Mouse (Mus musculus) hindbrain, embryonic 12.5 days (tissue): ENCODE measurements around the gene Smg6. TPM values are rescaled to one million over a fixed set of nuclear protein-coding genes. Genes with fewer than 3 reads are reported as not detected.

Experiments
- ATAC-seq: fragments of 200-750 bp; cut with Nextera tagmentation; 2 replicates; pipeline ENCODE4 v1.8.0; 2017; ENCODE audit warnings: moderate TSS enrichment; ENCODE audit not compliant: low FRiP score
- H3K27ac ChIP-seq: fragments of 300-500 bp; sonication (generic); 2 replicates; pipeline ENCODE4 v1.5.1; 2016; ENCODE audit warnings: mild to moderate bottlenecking
- H3K27me3 ChIP-seq: fragments of 300-500 bp; sonication (generic); 2 replicates; pipeline ENCODE4 v1.6.1; 2016; ENCODE audit warnings: mild to moderate bottlenecking
- H3K36me3 ChIP-seq: fragments of 300-500 bp; sonication (generic); 2 replicates; pipeline ENCODE4 v1.6.1; 2016; ENCODE audit warnings: mild to moderate bottlenecking
- H3K4me1 ChIP-seq: fragments of 300-500 bp; sonication (generic); 2 replicates; pipeline ENCODE4 v1.6.1; 2016
- H3K4me2 ChIP-seq: fragments of 300-500 bp; sonication (generic); replicated peaks from 2 replicates; pipeline ENCODE4 v1.6.1; 2016; ENCODE audit warnings: mild to moderate bottlenecking
- H3K4me3 ChIP-seq: fragments of 300-500 bp; sonication (generic); 2 replicates; pipeline ENCODE4 v1.5.1; 2016; ENCODE audit warnings: mild to moderate bottlenecking
- H3K9ac ChIP-seq: fragments of 300-500 bp; sonication (generic); 2 replicates; pipeline ENCODE4 v1.6.1; 2016; ENCODE audit warnings: mild to moderate bottlenecking, moderate library complexity
- H3K9me3 ChIP-seq: fragments of 300-500 bp; sonication (generic); replicated peaks from 2 replicates; pipeline ENCODE4 v1.6.1; 2016; ENCODE audit warnings: mild to moderate bottlenecking
- WGBS: fragments of 180-500 bp; shearing (Covaris S2); methylation state at CpG from one replicate; pipeline ENCODE4 v1.1.7; 2016; 5-methylcytosine and 5-hydroxymethylcytosine counted together
- polyA plus RNA-seq: library from polyadenylated mRNA; unstranded; fragments of >200 nt; fragmentation: Nextera tagmentation; extraction: Ambion mirVana; gene quantifications from 2 replicates; pipeline ENCODE4 v1.2.1, GENCODE M21; 2016

Gene Smg6
- polyA plus RNA-seq, 1 experiment from 2014 or later: 23.6 TPM

- no peaks in the 10 kb centered on the region for H3K9me3 ChIP-seq
- H3K4me3 ChIP-seq: no peak overlapping the region
- H3K27me3 ChIP-seq: no peaks in the 10 kb centered on the region
- H3K4me2 ChIP-seq: no peak overlapping the region
- no peak overlapping the region for H3K9ac ChIP-seq
- peaks cover 20% of the 10 kb centered on the region for H3K4me1 ChIP-seq
- ATAC-seq: no peak
- 87% methylated on average over 11 of the region's 11 CpGs for WGBS
- H3K27ac ChIP-seq: peak overlapping the region; percentile 82
- H3K36me3 ChIP-seq: peaks cover 30% of the 10 kb centered on the region
Observed at GRCm38 (mm10) chr11:75148332-75149035, 222.9 kb downstream of the Smg6 start.

DNA sequence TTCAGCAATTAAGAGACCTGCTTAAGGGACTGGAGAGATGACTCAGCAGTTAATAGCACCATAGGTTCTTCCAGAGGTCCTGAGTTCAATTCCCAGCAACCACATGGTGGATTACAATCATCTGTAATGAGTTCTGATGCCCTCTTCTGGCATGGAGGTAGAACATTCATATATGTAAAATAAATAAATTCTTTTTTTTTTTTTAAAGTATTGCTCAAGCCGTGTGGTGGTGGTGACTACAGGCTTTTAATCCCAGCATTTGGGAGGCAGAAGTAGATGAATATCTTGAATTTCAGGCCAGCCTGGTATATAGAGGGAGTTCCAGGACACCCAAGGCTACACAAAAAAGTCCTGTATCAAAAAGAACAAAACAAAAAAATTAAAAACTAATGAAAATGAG, 224.7 kb downstream of the Smg6 start:
- no peak for ATAC-seq
- Histone ChIP-seq H3K36me3 (peaks cover 16% of the 10 kb centered on the region), H3K9me3 (no peaks in the 10 kb centered on the region), H3K9ac (no peak overlapping the region), H3K4me1 (peaks cover 20% of the 10 kb centered on the region), H3K27me3 (no peaks in the 10 kb centered on the region), H3K4me3 (no peak overlapping the region), H3K27ac (no peak overlapping the region), H3K4me2 (no peak overlapping the region)
- 93% methylated on average over 1 of the region's 1 CpGs for WGBS

- no peak overlapping the region for H3K4me3 ChIP-seq
- H3K9ac ChIP-seq: no peak overlapping the region
- H3K9me3 ChIP-seq: no peaks in the 10 kb centered on the region
- H3K27me3 ChIP-seq: no peaks in the 10 kb centered on the region
- WGBS: 78% methylated on average over 18 of the region's 18 CpGs
- peaks cover 21% of the 10 kb centered on the region for H3K36me3 ChIP-seq
- H3K4me2 ChIP-seq: no peak overlapping the region
- no peak overlapping the region for H3K27ac ChIP-seq
- no peak for ATAC-seq
- peaks cover 14% of the 10 kb centered on the region for H3K4me1 ChIP-seq
Observed at GRCm38 (mm10) chr11:75152603-75153557, 227.3 kb downstream of the Smg6 start.

GRCm38 (mm10) chr11:75154053-75154585, 228.5 kb downstream of the Smg6 start:
- 72% methylated on average over 6 of the region's 6 CpGs for WGBS
- H3K4me1 ChIP-seq: peaks cover 6% of the 10 kb centered on the region; the same call in 1 of the 2 replicates
- H3K36me3 ChIP-seq: peaks cover 24% of the 10 kb centered on the region
- no peak for ATAC-seq
- H3K27ac ChIP-seq: no peak overlapping the region
- no peak overlapping the region for H3K4me2 ChIP-seq
- no peaks in the 10 kb centered on the region for H3K9me3 ChIP-seq
- H3K4me3 ChIP-seq: no peak overlapping the region
- H3K9ac ChIP-seq: no peak overlapping the region
- no peaks in the 10 kb centered on the region for H3K27me3 ChIP-seq

DNA sequence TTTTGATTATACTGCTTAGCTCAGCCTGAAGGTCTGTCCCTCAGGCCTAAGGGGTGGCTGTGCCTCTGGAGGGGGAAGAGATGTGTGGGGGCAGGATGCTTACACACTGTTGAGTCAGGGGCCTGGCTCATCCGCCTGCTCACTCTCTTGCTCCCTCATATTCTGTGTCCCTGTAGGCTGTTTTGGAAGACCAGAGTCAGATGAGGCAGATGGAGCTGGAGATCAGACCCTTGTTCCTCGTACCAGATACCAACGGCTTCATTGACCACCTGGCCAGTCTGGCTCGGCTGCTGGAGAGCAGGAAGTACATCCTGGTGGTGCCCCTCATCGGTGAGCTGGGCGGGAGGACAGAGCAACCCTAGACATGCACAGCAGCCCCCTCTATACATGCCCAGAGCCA, 230.4 kb downstream of the Smg6 start:
- H3K9ac ChIP-seq: no peak overlapping the region
- 76% methylated on average over 6 of the region's 6 CpGs for WGBS
- no peaks in the 10 kb centered on the region for H3K9me3 ChIP-seq
- peaks cover 6% of the 10 kb centered on the region; the same call in 1 of the 2 replicates for H3K4me1 ChIP-seq
- H3K4me2 ChIP-seq: no peak overlapping the region
- no peak overlapping the region for H3K4me3 ChIP-seq
- no peaks in the 10 kb centered on the region for H3K27me3 ChIP-seq
- ATAC-seq: no peak
- peaks cover 36% of the 10 kb centered on the region for H3K36me3 ChIP-seq
- no peak overlapping the region for H3K27ac ChIP-seq

- Histone ChIP-seq H3K27ac (no peak overlapping the region), H3K4me2 (no peak overlapping the region), H3K27me3 (no peaks in the 10 kb centered on the region), H3K4me3 (no peak overlapping the region), H3K36me3 (peaks cover 38% of the 10 kb centered on the region), H3K9me3 (no peaks in the 10 kb centered on the region), H3K4me1 (peaks cover 6% of the 10 kb centered on the region; the same call in 1 of the 2 replicates), H3K9ac (no peak overlapping the region)
- 77% methylated on average over 5 of the region's 5 CpGs for WGBS
- ATAC-seq: no peak
Observed at GRCm38 (mm10) chr11:75156416-75156815, 230.8 kb downstream of the Smg6 start.

DNA sequence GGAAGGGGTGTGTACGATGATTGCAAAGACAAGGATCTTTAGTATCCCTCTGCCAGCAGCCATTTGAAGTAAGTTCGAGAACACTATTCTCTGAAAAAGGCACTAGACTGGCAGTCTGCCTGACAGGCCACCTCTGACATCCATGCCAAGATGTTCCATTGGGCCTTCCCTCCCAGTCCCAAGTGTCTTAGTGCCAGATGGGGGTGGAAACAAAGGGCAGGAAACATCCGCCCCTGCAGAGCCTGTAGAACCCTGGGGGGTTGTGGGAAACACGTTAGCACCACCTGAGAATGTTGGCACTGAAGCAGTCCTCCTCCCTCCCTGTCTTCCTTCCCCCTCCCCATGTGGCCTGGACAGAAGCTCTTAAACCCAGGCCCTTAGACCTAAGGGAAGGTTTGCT, 231.4 kb downstream of the Smg6 start:
- peaks cover 43% of the 10 kb centered on the region for H3K36me3 ChIP-seq
- H3K4me3 ChIP-seq: no peak overlapping the region
- H3K27me3 ChIP-seq: no peaks in the 10 kb centered on the region
- no peak overlapping the region for H3K4me2 ChIP-seq
- H3K27ac ChIP-seq: no peak overlapping the region
- ATAC-seq: no peak
- 56% methylated on average over 4 of the region's 4 CpGs for WGBS
- no peaks in the 10 kb centered on the region for H3K9me3 ChIP-seq
- no peak overlapping the region for H3K9ac ChIP-seq
- peaks cover 6% of the 10 kb centered on the region; the same call in 1 of the 2 replicates for H3K4me1 ChIP-seq

DNA sequence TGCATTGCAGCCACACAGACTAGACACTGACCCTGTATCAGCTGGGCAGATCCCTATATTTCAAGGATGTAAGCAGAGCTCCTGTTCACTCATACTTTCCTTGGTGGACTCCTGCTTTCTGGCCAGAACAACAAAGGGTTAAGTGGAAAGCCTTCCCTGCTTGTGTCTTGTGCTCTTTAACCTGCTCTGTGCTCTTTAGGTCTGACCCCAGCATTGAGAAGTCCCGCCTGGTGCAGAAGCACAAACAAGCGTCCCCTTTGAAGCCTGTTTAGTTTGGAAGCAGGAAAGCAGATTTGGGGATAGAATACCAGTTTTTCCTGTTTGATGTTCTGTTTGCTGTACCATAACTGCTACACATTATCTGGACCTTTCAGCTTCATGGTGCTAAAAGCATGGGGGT, 232.3 kb downstream of the Smg6 start:
- no peak overlapping the region for H3K9ac ChIP-seq
- peaks cover 43% of the 10 kb centered on the region for H3K36me3 ChIP-seq
- no peak overlapping the region for H3K27ac ChIP-seq
- peaks cover 6% of the 10 kb centered on the region for H3K27me3 ChIP-seq
- ATAC-seq: no peak
- no peak overlapping the region for H3K4me3 ChIP-seq
- no peak overlapping the region for H3K4me2 ChIP-seq
- no peaks in the 10 kb centered on the region for H3K9me3 ChIP-seq
- WGBS: 50% methylated on average over 2 of the region's 2 CpGs
- H3K4me1 ChIP-seq: peaks cover 6% of the 10 kb centered on the region; the same call in 1 of the 2 replicates

GRCm38 (mm10) chr11:75158432-75158831, 232.8 kb downstream of the Smg6 start:
- no peak overlapping the region for H3K27ac ChIP-seq
- peaks cover 6% of the 10 kb centered on the region; the same call in 1 of the 2 replicates for H3K4me1 ChIP-seq
- no peaks in the 10 kb centered on the region for H3K9me3 ChIP-seq
- no peak for ATAC-seq
- no peak overlapping the region for H3K9ac ChIP-seq
- peaks cover 45% of the 10 kb centered on the region for H3K36me3 ChIP-seq
- WGBS: 94% methylated on average over 14 of the region's 14 CpGs
- no peak overlapping the region for H3K4me2 ChIP-seq
- H3K4me3 ChIP-seq: no peak overlapping the region
- H3K27me3 ChIP-seq: peaks cover 12% of the 10 kb centered on the region

DNA sequence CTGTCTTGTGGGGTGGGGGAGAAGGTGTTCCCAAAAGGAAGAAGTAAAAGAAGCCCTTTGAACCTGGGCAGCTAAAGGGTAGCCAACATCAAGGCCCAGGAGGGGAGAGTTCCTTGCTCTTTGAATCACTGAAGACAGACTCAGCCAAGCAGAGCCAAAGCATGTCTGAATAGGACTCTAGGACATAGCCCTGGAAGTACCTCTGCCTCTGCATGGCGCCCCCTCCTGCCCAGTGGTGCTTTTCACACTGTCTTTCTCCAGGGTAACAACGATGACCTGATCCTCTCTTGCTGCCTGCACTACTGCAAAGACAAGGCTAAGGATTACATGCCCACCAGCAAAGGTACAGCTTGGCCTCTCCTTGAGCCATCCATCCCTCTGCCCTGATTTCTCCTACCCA, 233.9 kb downstream of the Smg6 start:
- peaks cover 23% of the 10 kb centered on the region for H3K27me3 ChIP-seq
- no peak overlapping the region for H3K4me3 ChIP-seq
- H3K4me2 ChIP-seq: no peak overlapping the region
- H3K36me3 ChIP-seq: peaks cover 49% of the 10 kb centered on the region
- no peak for ATAC-seq
- no peak overlapping the region for H3K27ac ChIP-seq
- H3K9ac ChIP-seq: no peak overlapping the region
- H3K9me3 ChIP-seq: no peaks in the 10 kb centered on the region
- 69% methylated on average over 2 of the region's 2 CpGs for WGBS
- peaks cover 6% of the 10 kb centered on the region; the same call in 1 of the 2 replicates for H3K4me1 ChIP-seq

DNA sequence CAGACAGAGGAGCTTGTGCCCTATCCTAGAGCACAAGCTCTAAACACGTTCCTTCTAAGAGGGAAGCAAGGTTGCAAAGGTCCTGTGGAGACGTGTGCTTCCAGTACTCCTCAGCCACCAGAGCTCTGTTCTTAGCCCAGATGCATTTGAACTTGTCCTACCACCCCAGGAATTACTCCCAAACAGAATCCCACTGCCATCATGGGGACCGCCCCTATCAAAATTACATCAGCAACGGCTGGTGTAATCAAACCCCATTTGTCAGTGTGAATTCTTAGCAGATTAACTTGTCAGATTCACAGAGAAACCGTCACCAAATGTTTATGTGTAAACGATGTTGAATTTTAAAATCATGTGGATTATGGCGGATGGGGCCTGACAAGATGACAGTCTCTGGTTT, 235.3 kb downstream of the Smg6 start:
- Histone ChIP-seq H3K27me3 (peaks cover 37% of the 10 kb centered on the region), H3K4me3 (no peak overlapping the region), H3K4me2 (no peak overlapping the region), H3K27ac (no peak overlapping the region), H3K36me3 (peaks cover 49% of the 10 kb centered on the region), H3K9ac (no peak overlapping the region), H3K9me3 (no peaks in the 10 kb centered on the region), H3K4me1 (peaks cover 15% of the 10 kb centered on the region)
- no peak for ATAC-seq
- WGBS: 88% methylated on average over 7 of the region's 7 CpGs

DNA sequence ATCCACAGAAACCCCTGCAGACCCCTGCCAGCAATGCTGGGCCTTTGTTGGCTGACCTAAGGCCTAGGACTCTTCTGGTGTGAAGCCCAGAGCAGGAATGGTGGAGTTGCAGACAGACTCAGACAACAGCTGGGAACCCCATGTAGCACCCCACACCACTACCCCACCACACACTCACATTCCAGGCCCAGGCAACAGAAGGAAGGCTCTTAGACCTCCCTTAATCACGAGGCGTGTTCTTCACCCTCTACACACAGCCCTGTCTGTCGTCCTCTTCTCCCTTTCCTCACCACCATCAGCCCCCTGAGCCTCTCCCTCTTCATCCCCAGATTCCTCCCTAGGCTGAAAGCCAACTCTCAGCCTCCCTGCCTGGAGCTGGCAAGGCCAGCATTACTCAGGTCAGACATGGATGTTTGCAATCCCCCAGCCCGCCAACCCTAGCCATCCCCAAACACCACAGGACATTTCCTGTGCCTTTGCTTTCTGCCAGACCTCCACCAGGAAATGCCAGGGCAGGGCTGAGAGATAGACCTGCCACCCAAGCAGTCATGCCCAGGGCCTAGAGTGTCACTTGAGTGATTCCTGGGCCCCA, 235.9 kb downstream of the Smg6 start:
- WGBS: 75% methylated on average over 4 of the region's 4 CpGs
- Histone ChIP-seq H3K27ac (no peak overlapping the region), H3K4me3 (no peak overlapping the region), H3K36me3 (peaks cover 44% of the 10 kb centered on the region), H3K27me3 (peaks cover 42% of the 10 kb centered on the region), H3K4me2 (no peak overlapping the region), H3K4me1 (peaks cover 20% of the 10 kb centered on the region), H3K9ac (no peak overlapping the region), H3K9me3 (no peaks in the 10 kb centered on the region)
- ATAC-seq: no peak
